Comparison of ENCODE assay signal across 21 mouse cellular contexts in the genomic region with DNA sequence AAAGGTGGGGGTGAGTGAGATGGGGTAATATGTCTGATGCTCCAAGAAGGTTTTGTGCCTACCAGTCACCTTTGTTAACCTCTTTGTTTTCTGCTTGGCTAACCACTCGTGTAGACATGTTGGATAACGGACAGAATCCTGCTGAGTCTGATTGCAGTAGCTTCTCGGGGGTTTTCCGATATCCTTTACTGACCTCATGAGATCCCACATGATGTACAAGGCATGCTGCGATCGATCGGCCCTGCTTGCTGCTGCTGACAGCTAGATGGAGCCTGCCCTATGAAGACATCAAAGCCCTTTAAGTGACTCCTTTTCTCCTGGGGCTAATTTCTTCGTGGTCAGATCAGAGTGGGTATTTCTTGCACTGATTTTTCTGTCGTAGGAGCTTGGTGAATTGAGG.
DNase-seq lines count a peak whose midpoint lies in the region; ATAC-seq and TF ChIP-seq lines count a peak whose summit lies in the region.
"Had no signal": no experiment of that assay in that cellular context is flagged by ENCODE, and none has a peak within 500 bp of the region (broad histone marks: within the 10 kb centered on the region; RNA-seq: fewer than 3 reads in every experiment).

No protein-coding gene starts in this region.

- WGBS in hindbrain, embryonic 10.5 days, result 51% methylated on average over 9 of the region's 9 CpGs
- WGBS in hindbrain, embryonic 16.5 days, result 51% methylated on average over 9 of the region's 9 CpGs
- 54% methylated on average over 9 of the region's 9 CpGs for WGBS in midbrain, embryonic 10.5 days
- WGBS in midbrain, embryonic 15.5 days, result 32% methylated on average over 9 of the region's 9 CpGs

- no peaks in the 10 kb centered on the region for H3K9me3 ChIP-seq in hindbrain, embryonic 10.5 days
- H3K9me3 ChIP-seq in hindbrain, embryonic 16.5 days (ENCODE audit: control insufficient read depth, low read length), result no peaks in the 10 kb centered on the region
- H3K9me3 ChIP-seq in midbrain, embryonic 10.5 days (replicated peaks), result no peaks in the 10 kb centered on the region
- no peaks in the 10 kb centered on the region for H3K9me3 ChIP-seq in midbrain, embryonic 15.5 days
- H3K9me3 ChIP-seq: embryonic facial prominence, embryonic 10.5 days; forebrain, embryonic 13.5 days; heart, embryonic 15.5 days had no signal

- peak; percentile 8 for DNase-seq in hindbrain, embryonic 10.5 days (ENCODE audit: low spot score)
- peak; percentile 14 for DNase-seq in midbrain, embryonic 10.5 days (ENCODE audit: low spot score)
- DNase-seq in brain, embryonic 14.5 days (ENCODE audit: low read depth), result peak; percentile 57
- peak; percentile 6 for DNase-seq in mesoderm, embryonic 11.5 days (ENCODE audit: low read depth, low spot score)
- no peak for DNase-seq in gastrocnemius, adult 8-10 months (ENCODE audit: low spot score in 2 of 2)
- DNase-seq: adrenal gland, adult 2 months; adrenal gland, postnatal 25 days; cerebellum, adult 2 months; cerebellum, postnatal 25 days; forebrain, postnatal 0 days; gastrocnemius, adult 2 months; gastrocnemius, postnatal 36 days; heart, adult 2 months; heart, postnatal 14 days had no signal

- no peaks in the 10 kb centered on the region for H3K36me3 ChIP-seq in hindbrain, embryonic 10.5 days
- no peaks in the 10 kb centered on the region for H3K36me3 ChIP-seq in hindbrain, embryonic 16.5 days (ENCODE audit: control insufficient read depth, insufficient read depth, low read length)
- H3K36me3 ChIP-seq in midbrain, embryonic 10.5 days, result no peaks in the 10 kb centered on the region
- H3K36me3 ChIP-seq in midbrain, embryonic 15.5 days (replicated peaks), result no peaks in the 10 kb centered on the region
- H3K36me3 ChIP-seq: embryonic facial prominence, embryonic 10.5 days; heart, embryonic 15.5 days had no signal

- no peak overlapping the region for H3K4me2 ChIP-seq in hindbrain, embryonic 16.5 days (ENCODE audit: low read length)
- no peak overlapping the region for H3K4me2 ChIP-seq in midbrain, embryonic 15.5 days
- H3K4me2 ChIP-seq: forebrain, embryonic 13.5 days; heart, embryonic 11.5 days; heart, embryonic 15.5 days had no signal

- no peak for ATAC-seq in hindbrain, embryonic 16.5 days
- no peak for ATAC-seq in midbrain, embryonic 15.5 days (replicated peaks)
- ATAC-seq: forebrain, embryonic 13.5 days; forebrain, postnatal 0 days; intestine, embryonic 16.5 days had no signal

- H3K4me1 ChIP-seq in hindbrain, embryonic 10.5 days (replicated peaks), result no peaks in the 10 kb centered on the region; the same call in 1 of the 2 replicates
- H3K4me1 ChIP-seq in hindbrain, embryonic 16.5 days (ENCODE audit: control insufficient read depth, insufficient read depth, low read depth, low read length), result peaks cover 6% of the 10 kb centered on the region
- no peaks in the 10 kb centered on the region for H3K4me1 ChIP-seq in midbrain, embryonic 10.5 days
- 0 out of 2 replicates have a peak, but pooled peaks cover 4% of the 10 kb centered on the region for H3K4me1 ChIP-seq in midbrain, embryonic 15.5 days
- H3K4me1 ChIP-seq: embryonic facial prominence, embryonic 10.5 days; heart, embryonic 15.5 days had no signal

- no peak overlapping the region for H3K4me3 ChIP-seq in hindbrain, embryonic 10.5 days
- no peak overlapping the region for H3K4me3 ChIP-seq in hindbrain, embryonic 16.5 days (ENCODE audit: low read length)
- H3K4me3 ChIP-seq in midbrain, embryonic 10.5 days, result no peak overlapping the region
- no peak overlapping the region for H3K4me3 ChIP-seq in midbrain, embryonic 15.5 days
- H3K4me3 ChIP-seq: embryonic facial prominence, embryonic 10.5 days; forebrain, embryonic 13.5 days; gastrocnemius, adult 2 months; heart, adult 2 months; heart, embryonic 15.5 days had no signal

- no peaks in the 10 kb centered on the region for H3K27me3 ChIP-seq in hindbrain, embryonic 10.5 days (ENCODE audit: insufficient read depth, poor library complexity, severe bottlenecking)
- no peaks in the 10 kb centered on the region for H3K27me3 ChIP-seq in hindbrain, embryonic 16.5 days (replicated peaks; ENCODE audit: control insufficient read depth, insufficient read depth, low read length)
- no peaks in the 10 kb centered on the region for H3K27me3 ChIP-seq in midbrain, embryonic 10.5 days (ENCODE audit: low read depth, poor library complexity, severe bottlenecking)
- H3K27me3 ChIP-seq in midbrain, embryonic 15.5 days (replicated peaks), result no peaks in the 10 kb centered on the region
- H3K27me3 ChIP-seq: forebrain, embryonic 13.5 days; heart, embryonic 15.5 days had no signal

- H3K9ac ChIP-seq in hindbrain, embryonic 16.5 days (ENCODE audit: low read depth, low read length), result no peak overlapping the region
- no peak overlapping the region for H3K9ac ChIP-seq in midbrain, embryonic 15.5 days
- H3K9ac ChIP-seq: forebrain, embryonic 13.5 days; forebrain, postnatal 0 days; heart, embryonic 15.5 days had no signal

- H3K27ac ChIP-seq in hindbrain, embryonic 10.5 days, result no peak overlapping the region
- no peak overlapping the region for H3K27ac ChIP-seq in hindbrain, embryonic 16.5 days (ENCODE audit: low read depth, low read length)
- no peak overlapping the region for H3K27ac ChIP-seq in midbrain, embryonic 10.5 days (replicated peaks)
- no peak overlapping the region for H3K27ac ChIP-seq in midbrain, embryonic 15.5 days
- H3K27ac ChIP-seq: embryonic facial prominence, embryonic 10.5 days; forebrain, embryonic 13.5 days; gastrocnemius, adult 2 months; heart, adult 2 months; heart, embryonic 15.5 days had no signal

- no peak for TF ChIP-seq CTCF in brain, embryonic 14.5 days (IDR thresholded peaks at IDR 0.05; ENCODE audit: borderline replicate concordance, extremely low read depth, insufficient read depth, insufficient read length)

- TF ChIP-seq POLR2A in brain, embryonic 14.5 days (IDR thresholded peaks at IDR 0.05; ENCODE audit: borderline replicate concordance, extremely low read depth, insufficient read depth, insufficient read length, poor library complexity, severe bottlenecking), result no peak

Comparison
In these comparisons a context has a peak if more than half of its experiments do, and no peak if none do; other contexts are left out.
1. DNase-seq: peak in hindbrain, embryonic 10.5 days (single experiment), midbrain, embryonic 10.5 days (single experiment), brain, embryonic 14.5 days (single experiment) and mesoderm, embryonic 11.5 days (single experiment); none in gastrocnemius, adult 8-10 months (0 of 2).